Mouse (Mus musculus) erythroblast, embryonic 14.5 days (primary cell): ENCODE results near the gene Pla2g2c. TPM values are rescaled to one million over a fixed set of nuclear protein-coding genes. Genes with fewer than 3 reads are reported as not detected.

Source experiments
- H3K27me3 ChIP-seq: 2 replicates; pipeline ENCODE4 v1.6.1; 2012; ENCODE audit warnings: inconsistent platforms; ENCODE audit not compliant: control insufficient read depth
- H3K36me3 ChIP-seq: 2 replicates; pipeline ENCODE4 v1.6.1; 2012; ENCODE audit warnings: mild to moderate bottlenecking, inconsistent platforms; ENCODE audit not compliant: control insufficient read depth
- H3K4me1 ChIP-seq: 2 replicates; pipeline ENCODE4 v1.6.1; 2012; ENCODE audit warnings: inconsistent platforms; ENCODE audit not compliant: control insufficient read depth
- H3K4me3 ChIP-seq: replicated peaks from 2 replicates; pipeline ENCODE3; 2012; ENCODE audit warnings: moderate library complexity, mild to moderate bottlenecking, inconsistent platforms
- H3K9me3 ChIP-seq: 2 replicates; pipeline ENCODE4 v1.6.1; 2012; ENCODE audit warnings: low read length, inconsistent platforms, mixed read lengths; ENCODE audit not compliant: control insufficient read depth
- GATA1 ChIP-seq: IDR thresholded peaks from 2 replicates; pipeline ENCODE4 v1.6.1; 2012; ENCODE audit warnings: low read length, inconsistent platforms, mixed read lengths
- TAL1 ChIP-seq: IDR thresholded peaks from 3 replicates; pipeline ENCODE4 v1.6.1; 2012; ENCODE audit warnings: low read length, inconsistent platforms, mixed read lengths
- polyA plus RNA-seq: library from polyadenylated mRNA; stranded (reverse); fragments of >175 nt; gene quantifications from 2 replicates; pipeline ENCODE4 v1.2.3, GENCODE M21; 2012

Pla2g2c gene
- polyA plus RNA-seq, 1 experiment: not detected

- Histone ChIP-seq H3K36me3 (no peaks in the 10 kb centered on the region), H3K4me3 (no peak overlapping the region), H3K27me3 (no peaks in the 10 kb centered on the region), H3K4me1 (no peaks in the 10 kb centered on the region), H3K9me3 (no peaks in the 10 kb centered on the region)
- TF ChIP-seq GATA1 (no peak), TAL1 (no peak)
Measured at GRCm38 (mm10) chr4:138714186-138714585, 10.4 kb upstream of the Pla2g2c start.

GRCm38 (mm10) chr4:138716697-138717096 lies 7.9 kb upstream of the Pla2g2c start:
- H3K4me3 ChIP-seq: no peak overlapping the region
- no peaks in the 10 kb centered on the region for H3K4me1 ChIP-seq
- no peaks in the 10 kb centered on the region for H3K27me3 ChIP-seq
- no peaks in the 10 kb centered on the region for H3K36me3 ChIP-seq
- H3K9me3 ChIP-seq: no peaks in the 10 kb centered on the region
- no peak for TF ChIP-seq TAL1

- Histone ChIP-seq H3K36me3 (no peaks in the 10 kb centered on the region), H3K27me3 (peaks cover under 1% of the 10 kb centered on the region; the same call in 1 of the 2 replicates), H3K9me3 (no peaks in the 10 kb centered on the region), H3K4me3 (no peak overlapping the region), H3K4me1 (no peaks in the 10 kb centered on the region)
- TF ChIP-seq GATA1 (no peak), TAL1 (no peak)
Measured at GRCm38 (mm10) chr4:138718586-138719263, 5.9 kb upstream of the Pla2g2c start.

- H3K9me3 ChIP-seq: no peaks in the 10 kb centered on the region
- TF ChIP-seq GATA1 (no peak), TAL1 (no peak)
- no peaks in the 10 kb centered on the region for H3K4me1 ChIP-seq
- no peak overlapping the region for H3K4me3 ChIP-seq
- H3K27me3 ChIP-seq: peaks cover 6% of the 10 kb centered on the region
- H3K36me3 ChIP-seq: no peaks in the 10 kb centered on the region
Measured at GRCm38 (mm10) chr4:138719264-138719596, 5.4 kb upstream of the Pla2g2c start.

- no peaks in the 10 kb centered on the region for H3K36me3 ChIP-seq
- no peaks in the 10 kb centered on the region for H3K4me1 ChIP-seq
- no peaks in the 10 kb centered on the region for H3K9me3 ChIP-seq
- TF ChIP-seq TAL1 (no peak), GATA1 (no peak)
- H3K4me3 ChIP-seq: no peak overlapping the region
- peaks cover 14% of the 10 kb centered on the region for H3K27me3 ChIP-seq
Measured at GRCm38 (mm10) chr4:138723493-138724281, 905 bp upstream of the Pla2g2c start.

GRCm38 (mm10) chr4:138725127-138725461 lies 502 bp downstream of the Pla2g2c start:
- peaks cover 14% of the 10 kb centered on the region for H3K27me3 ChIP-seq
- no peak overlapping the region for H3K4me3 ChIP-seq
- H3K9me3 ChIP-seq: no peaks in the 10 kb centered on the region
- H3K36me3 ChIP-seq: no peaks in the 10 kb centered on the region
- no peaks in the 10 kb centered on the region for H3K4me1 ChIP-seq
- TF ChIP-seq GATA1: no peak
- no peak for TF ChIP-seq TAL1

GRCm38 (mm10) chr4:138725751-138726150 lies 1.2 kb downstream of the Pla2g2c start:
- Histone ChIP-seq H3K4me3 (no peak overlapping the region), H3K36me3 (no peaks in the 10 kb centered on the region), H3K9me3 (no peaks in the 10 kb centered on the region), H3K4me1 (no peaks in the 10 kb centered on the region), H3K27me3 (peaks cover 14% of the 10 kb centered on the region)
- TF ChIP-seq TAL1 (no peak), GATA1 (no peak)

- Histone ChIP-seq H3K36me3 (no peaks in the 10 kb centered on the region), H3K27me3 (peaks cover 9% of the 10 kb centered on the region), H3K9me3 (no peaks in the 10 kb centered on the region), H3K4me3 (no peak overlapping the region), H3K4me1 (no peaks in the 10 kb centered on the region)
- no peak for TF ChIP-seq GATA1
- no peak for TF ChIP-seq TAL1
Measured at GRCm38 (mm10) chr4:138729018-138729703, 4.6 kb downstream of the Pla2g2c start.

- H3K4me3 ChIP-seq: no peak overlapping the region
- TF ChIP-seq GATA1 (no peak), TAL1 (no peak)
- H3K36me3 ChIP-seq: no peaks in the 10 kb centered on the region
- H3K27me3 ChIP-seq: no peaks in the 10 kb centered on the region
- no peaks in the 10 kb centered on the region for H3K4me1 ChIP-seq
- no peaks in the 10 kb centered on the region for H3K9me3 ChIP-seq
Measured at GRCm38 (mm10) chr4:138734105-138734504, 9.5 kb downstream of the Pla2g2c start.
